Mouse (Mus musculus): ENCODE data around the gene Mapk10. TPM values are rescaled to one million over a fixed set of nuclear protein-coding genes. Genes with fewer than 3 reads are reported as not detected.
A peak's percentile ranks its signal among the peaks of the same experiment; 100 is the strongest.

Gene Mapk10
- polyA plus RNA-seq, 1 experiment from 2014 or later: 82.3 TPM

DNA sequence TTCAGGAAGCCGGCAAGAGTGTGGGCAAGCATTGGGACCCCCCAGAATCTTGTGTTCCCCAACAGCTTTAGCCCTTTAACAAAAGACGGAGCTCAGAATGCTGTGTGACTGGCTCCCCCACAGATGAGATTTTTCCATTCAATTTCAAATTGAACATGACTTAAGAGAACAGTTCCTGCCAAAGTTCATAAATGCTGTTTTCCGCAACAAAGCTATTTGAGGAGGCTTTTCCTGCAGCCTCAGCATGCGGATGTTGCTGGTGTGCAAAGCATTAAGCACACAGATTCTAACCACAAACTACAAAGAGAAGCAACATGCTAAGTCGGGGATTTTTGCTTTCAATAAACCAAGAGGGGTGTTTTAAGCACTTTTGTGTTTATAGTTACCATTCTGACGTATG is 281.0 kb downstream of the Mapk10 start:
- WGBS: 67% methylated on average over 6 of the region's 6 CpGs
- no peak for ATAC-seq (ENCODE audit: low read depth)

DNA sequence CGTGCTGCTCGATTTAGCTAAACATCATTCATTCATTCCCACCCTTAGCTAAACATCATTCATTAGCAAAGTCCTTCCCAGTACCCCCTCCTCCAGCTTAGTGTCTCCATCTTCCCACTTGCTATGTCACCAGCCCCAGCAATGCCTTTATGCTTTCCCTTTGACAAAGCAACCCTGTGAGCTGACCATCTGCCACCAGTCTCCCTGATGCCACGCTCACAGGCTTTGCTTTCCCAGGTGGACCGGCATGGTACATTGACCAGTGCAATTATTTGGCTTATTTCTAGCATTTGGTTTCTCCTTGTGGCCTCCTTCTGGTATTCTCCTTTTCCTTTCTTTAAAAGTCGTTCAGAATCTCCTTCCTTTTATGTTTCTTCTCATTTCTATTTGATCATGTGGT is 284.3 kb downstream of the Mapk10 start:
- no peaks in the 10 kb centered on the region for H3K9me3 ChIP-seq
- ATAC-seq (ENCODE audit: low read depth): no peak
- no peaks in the 10 kb centered on the region for H3K27me3 ChIP-seq
- peaks cover 26% of the 10 kb centered on the region for H3K36me3 ChIP-seq
- no peak overlapping the region for H3K9ac ChIP-seq
- no peak overlapping the region for H3K27ac ChIP-seq (replicated peaks)
- H3K4me3 ChIP-seq: no peak overlapping the region
- no peak overlapping the region for H3K4me2 ChIP-seq
- no peaks in the 10 kb centered on the region for H3K4me1 ChIP-seq (replicated peaks)
- 72% methylated on average over 5 of the region's 5 CpGs for WGBS

More for the DNA sequence above, 281.0 kb downstream of the Mapk10 start:
- Histone ChIP-seq H3K4me2 (no peak overlapping the region), H3K27me3 (no peaks in the 10 kb centered on the region), H3K4me3 (no peak overlapping the region), H3K9me3 (no peaks in the 10 kb centered on the region), H3K27ac (replicated peaks) (no peak overlapping the region), H3K9ac (no peak overlapping the region), H3K4me1 (replicated peaks) (no peaks in the 10 kb centered on the region), H3K36me3 (peaks cover 7% of the 10 kb centered on the region)

DNA sequence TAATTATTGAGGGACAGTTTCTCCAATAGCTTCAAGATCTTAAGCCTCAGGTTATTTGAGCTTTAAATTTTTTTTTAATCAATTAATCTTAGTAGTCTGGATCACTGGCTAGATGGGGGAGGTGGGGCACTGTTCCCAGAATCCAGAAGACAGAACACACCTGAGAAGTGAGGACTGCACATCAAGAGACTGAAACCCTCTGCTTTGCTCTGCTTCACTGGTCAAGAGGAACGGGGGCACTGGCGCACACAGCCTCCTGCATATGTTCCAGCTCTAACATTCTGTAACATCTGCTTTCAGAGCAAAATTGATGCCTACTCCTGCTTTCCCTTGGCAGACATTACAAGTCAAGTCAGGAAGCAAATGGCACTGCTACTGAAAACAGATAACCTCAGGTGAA is 290.9 kb downstream of the Mapk10 start:
- peaks cover 35% of the 10 kb centered on the region for H3K36me3 ChIP-seq
- H3K27me3 ChIP-seq: no peaks in the 10 kb centered on the region
- H3K27ac ChIP-seq (replicated peaks): no peak overlapping the region
- 55% methylated on average over 2 of the region's 2 CpGs for WGBS
- no peak overlapping the region for H3K4me3 ChIP-seq
- H3K9me3 ChIP-seq: no peaks in the 10 kb centered on the region
- ATAC-seq (ENCODE audit: low read depth): no peak
- H3K4me2 ChIP-seq: no peak overlapping the region
- H3K9ac ChIP-seq: no peak overlapping the region
- no peaks in the 10 kb centered on the region for H3K4me1 ChIP-seq (replicated peaks)

DNA sequence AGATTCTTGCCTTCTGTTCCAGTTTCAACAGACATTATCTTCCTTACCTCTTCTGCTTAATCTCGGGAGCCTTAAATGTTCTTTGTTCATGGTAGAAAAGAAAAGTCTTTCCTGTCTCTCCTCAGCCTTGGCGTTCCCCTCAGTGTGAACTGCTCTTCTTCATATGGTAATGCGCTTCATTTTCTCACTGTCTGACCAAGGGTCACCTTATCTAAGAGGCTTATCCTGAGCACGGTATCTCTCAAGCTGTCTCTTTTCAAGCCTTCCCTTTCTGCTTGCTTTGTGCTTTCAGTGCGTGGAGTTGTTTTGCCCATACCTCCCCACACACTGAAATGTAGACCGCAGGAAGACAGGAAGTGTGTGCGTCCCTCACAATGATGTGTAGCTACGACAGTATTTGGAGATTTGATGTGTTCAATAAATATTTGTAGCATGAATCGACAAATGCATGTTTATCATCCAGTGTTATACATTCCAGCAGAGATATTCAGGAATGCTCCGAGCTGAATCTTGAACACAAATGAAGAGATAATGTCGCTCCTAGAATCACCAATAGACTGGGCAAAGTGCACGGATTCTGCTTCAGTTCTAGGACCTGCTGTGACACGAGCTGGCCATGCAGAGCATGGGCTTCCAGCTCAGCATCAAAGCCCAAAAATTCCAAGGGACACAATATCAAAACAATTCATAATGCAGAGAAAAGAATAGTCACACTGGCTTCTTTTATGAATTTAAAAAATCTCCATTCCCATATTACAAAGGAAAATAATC is 305.5 kb downstream of the Mapk10 start:
- Histone ChIP-seq H3K9me3 (no peaks in the 10 kb centered on the region), H3K4me1 (replicated peaks) (no peaks in the 10 kb centered on the region), H3K4me2 (no peak overlapping the region), H3K27me3 (no peaks in the 10 kb centered on the region), H3K9ac (no peak overlapping the region), H3K36me3 (no peaks in the 10 kb centered on the region), H3K27ac (replicated peaks) (no peak overlapping the region), H3K4me3 (no peak overlapping the region)
- WGBS: 65% methylated on average over 13 of the region's 13 CpGs
- no peak for ATAC-seq (ENCODE audit: low read depth)

DNA sequence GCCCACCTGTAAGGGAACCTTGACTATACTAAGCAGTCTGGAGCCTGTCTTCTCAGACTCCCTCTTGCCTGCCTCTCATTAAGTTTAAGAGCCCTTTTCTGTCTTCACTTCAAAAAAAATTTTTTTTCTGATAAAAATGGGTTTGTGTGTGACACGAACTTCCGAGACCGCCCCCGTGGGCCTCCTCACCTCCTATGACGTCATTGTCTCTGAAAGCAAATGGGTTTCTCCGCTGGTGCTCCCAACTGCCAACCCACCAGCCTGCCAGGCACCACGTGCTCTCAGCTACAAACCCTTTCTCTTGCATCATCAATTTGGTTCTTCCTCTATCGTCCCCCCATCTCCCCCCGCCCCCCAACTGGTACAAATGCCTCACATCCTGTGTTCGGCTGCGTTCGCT is 307.1 kb downstream of the Mapk10 start:
- ATAC-seq (ENCODE audit: low read depth): no peak
- no peaks in the 10 kb centered on the region for H3K9me3 ChIP-seq
- 84% methylated on average over 12 of the region's 12 CpGs for WGBS
- H3K9ac ChIP-seq: no peak overlapping the region
- H3K27me3 ChIP-seq: no peaks in the 10 kb centered on the region
- no peaks in the 10 kb centered on the region for H3K36me3 ChIP-seq
- no peak overlapping the region for H3K4me2 ChIP-seq
- H3K27ac ChIP-seq (replicated peaks): no peak overlapping the region
- H3K4me1 ChIP-seq (replicated peaks): no peaks in the 10 kb centered on the region
- no peak overlapping the region for H3K4me3 ChIP-seq

DNA sequence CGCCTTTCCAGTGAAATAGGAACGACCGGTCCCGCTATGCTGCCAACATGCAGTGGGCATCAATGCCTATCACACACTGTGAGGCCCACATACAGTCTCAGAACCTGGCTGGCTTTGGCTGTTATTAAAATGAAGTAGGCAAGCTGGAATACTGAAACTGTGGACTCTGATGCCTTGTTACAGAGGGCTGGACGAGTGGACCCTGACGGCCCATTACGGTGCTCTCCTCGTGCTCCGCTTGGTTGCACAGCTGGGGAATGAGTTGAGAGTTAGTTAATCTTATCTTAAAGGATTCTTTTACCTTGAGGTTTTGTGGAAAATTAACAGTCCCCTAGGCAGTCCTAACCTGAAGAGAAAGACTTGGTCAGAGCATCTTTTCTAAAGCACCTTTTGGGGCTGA is 307.6 kb downstream of the Mapk10 start:
- no peaks in the 10 kb centered on the region for H3K36me3 ChIP-seq
- no peak overlapping the region for H3K27ac ChIP-seq (replicated peaks)
- H3K9me3 ChIP-seq: no peaks in the 10 kb centered on the region
- no peak overlapping the region for H3K4me3 ChIP-seq
- H3K4me1 ChIP-seq (replicated peaks): no peaks in the 10 kb centered on the region
- ATAC-seq (ENCODE audit: low read depth): no peak
- H3K9ac ChIP-seq: no peak overlapping the region
- no peak overlapping the region for H3K4me2 ChIP-seq
- H3K27me3 ChIP-seq: no peaks in the 10 kb centered on the region
- 89% methylated on average over 9 of the region's 9 CpGs for WGBS

DNA sequence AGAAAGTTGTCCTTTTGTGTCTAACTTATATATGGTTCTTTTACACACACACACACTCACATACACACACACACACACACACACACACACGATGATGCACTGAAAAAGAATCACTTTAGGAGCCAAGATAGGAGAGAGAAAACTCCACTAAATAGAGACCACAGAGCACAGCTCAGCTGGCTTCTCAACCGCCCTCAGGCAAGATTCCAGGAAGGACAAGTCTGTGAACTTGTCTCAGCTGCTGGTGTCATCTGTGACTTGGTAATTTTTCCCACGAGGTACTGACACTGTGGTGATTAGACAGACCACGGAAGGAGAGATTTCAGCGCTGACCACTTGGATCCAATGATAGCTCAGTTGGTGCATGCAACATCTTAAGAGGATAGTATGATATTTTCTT is 310.0 kb downstream of the Mapk10 start:
- Histone ChIP-seq H3K36me3 (no peaks in the 10 kb centered on the region), H3K27ac (replicated peaks) (no peak overlapping the region), H3K9ac (no peak overlapping the region), H3K4me2 (no peak overlapping the region), H3K9me3 (no peaks in the 10 kb centered on the region), H3K4me1 (replicated peaks) (no peaks in the 10 kb centered on the region), H3K27me3 (no peaks in the 10 kb centered on the region), H3K4me3 (no peak overlapping the region)
- 75% methylated on average over 5 of the region's 5 CpGs for WGBS
- no peak for ATAC-seq (ENCODE audit: low read depth)

DNA sequence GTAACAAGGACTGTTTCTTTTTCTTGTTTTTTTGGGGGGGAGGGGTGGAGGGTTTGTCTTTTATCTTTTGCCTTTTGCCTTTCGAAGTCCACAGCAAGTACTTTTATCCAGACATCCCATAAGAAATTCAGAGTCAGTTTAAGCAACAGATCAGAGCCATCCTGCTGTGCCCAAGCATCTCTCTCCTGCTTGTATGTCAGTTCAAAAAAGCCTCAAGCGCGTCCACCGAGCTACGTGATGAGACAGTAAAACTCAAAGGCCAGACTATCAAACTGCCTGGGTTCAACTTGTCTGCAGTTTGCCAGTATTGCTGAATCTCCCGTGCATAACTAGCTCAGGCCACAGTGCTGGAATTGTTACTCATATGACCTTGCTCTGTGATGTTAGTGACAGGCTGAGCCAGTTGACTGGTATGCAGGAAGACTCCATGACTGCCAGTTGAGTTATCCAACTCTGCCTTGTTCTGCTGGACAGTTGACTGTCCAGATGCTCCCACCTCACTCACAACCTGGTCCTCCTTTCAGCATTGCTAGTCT is 311.4 kb downstream of the Mapk10 start:
- no peak overlapping the region for H3K4me2 ChIP-seq
- H3K36me3 ChIP-seq: no peaks in the 10 kb centered on the region
- no peak for ATAC-seq (ENCODE audit: low read depth)
- no peaks in the 10 kb centered on the region for H3K27me3 ChIP-seq
- no peaks in the 10 kb centered on the region for H3K9me3 ChIP-seq
- H3K27ac ChIP-seq (replicated peaks): no peak overlapping the region
- no peak overlapping the region for H3K4me3 ChIP-seq
- H3K4me1 ChIP-seq (replicated peaks): no peaks in the 10 kb centered on the region
- 72% methylated on average over 6 of the region's 6 CpGs for WGBS
- no peak overlapping the region for H3K9ac ChIP-seq

DNA sequence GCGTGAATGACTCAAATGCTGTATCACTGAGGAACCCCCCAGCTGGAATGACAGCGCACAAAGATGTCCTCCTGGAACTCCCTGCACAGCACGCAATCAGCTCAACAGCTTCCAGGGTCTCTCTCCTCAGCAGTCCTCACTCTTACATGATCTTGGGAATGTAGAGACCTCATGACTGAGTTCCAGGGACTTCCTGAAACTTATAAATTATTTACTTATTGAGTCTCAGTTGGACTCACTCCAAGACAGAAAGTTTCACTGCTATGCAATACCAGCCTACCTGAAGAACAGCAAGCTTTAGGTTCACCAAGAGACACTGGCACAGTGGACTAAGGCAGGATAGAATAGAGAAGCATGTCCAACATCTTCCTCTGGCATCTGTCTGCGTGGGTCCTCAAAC is 312.8 kb downstream of the Mapk10 start:
- Histone ChIP-seq H3K27ac (replicated peaks) (no peak overlapping the region), H3K27me3 (no peaks in the 10 kb centered on the region), H3K4me2 (no peak overlapping the region), H3K4me3 (no peak overlapping the region), H3K9me3 (no peaks in the 10 kb centered on the region), H3K36me3 (no peaks in the 10 kb centered on the region), H3K9ac (no peak overlapping the region), H3K4me1 (replicated peaks) (no peaks in the 10 kb centered on the region)
- 96% methylated on average over 4 of the region's 4 CpGs for whole genome bisulfite sequencing
- ATAC-seq (ENCODE audit: low read depth): no peak

DNA sequence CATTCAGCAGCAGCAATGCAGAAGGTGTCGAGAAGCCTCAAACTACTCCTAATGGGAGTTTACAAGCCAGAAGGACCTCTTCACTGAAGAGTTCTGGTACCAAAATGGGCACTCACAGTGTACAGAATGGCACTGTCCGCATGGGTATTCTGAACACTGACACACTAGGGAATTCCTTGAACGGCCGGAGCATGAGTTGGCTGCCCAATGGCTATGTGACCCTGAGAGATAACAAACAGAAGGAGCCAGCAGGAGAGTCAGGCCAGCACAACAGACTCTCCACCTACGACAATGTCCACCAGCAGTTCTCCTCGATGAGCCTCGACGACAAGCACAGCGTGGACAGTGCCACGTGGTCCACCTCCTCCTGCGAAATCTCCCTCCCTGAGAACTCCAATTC is 318.9 kb downstream of the Mapk10 start:
- 95% methylated on average over 11 of the region's 11 CpGs for WGBS
- H3K4me2 ChIP-seq: no peak overlapping the region
- no peak for ATAC-seq (ENCODE audit: low read depth)
- H3K4me3 ChIP-seq: no peak overlapping the region
- H3K27ac ChIP-seq (replicated peaks): no peak overlapping the region
- no peaks in the 10 kb centered on the region for H3K9me3 ChIP-seq
- no peak overlapping the region for H3K9ac ChIP-seq
- no peaks in the 10 kb centered on the region for H3K27me3 ChIP-seq
- peaks cover 18% of the 10 kb centered on the region for H3K4me1 ChIP-seq (replicated peaks)
- H3K36me3 ChIP-seq: 0 out of 2 replicates have a peak, but pooled peaks cover 6% of the 10 kb centered on the region

DNA sequence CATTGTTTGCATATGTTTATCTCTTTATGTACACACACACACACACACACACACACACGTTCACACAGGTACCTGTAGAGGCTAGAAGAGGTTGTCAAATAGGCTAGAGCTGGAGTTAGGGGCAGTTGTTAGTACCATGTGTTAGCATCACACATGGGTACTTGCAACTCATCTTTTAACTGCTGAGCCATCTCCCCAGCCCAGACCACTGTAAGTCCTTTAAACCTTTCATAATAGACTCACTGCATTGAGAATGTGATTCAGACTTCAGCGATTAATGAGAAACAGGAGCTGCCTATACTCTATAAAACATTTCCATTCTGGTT is 322.0 kb downstream of the Mapk10 start:
- H3K4me2 ChIP-seq: no peak overlapping the region
- H3K4me1 ChIP-seq (replicated peaks): peaks cover 18% of the 10 kb centered on the region
- no peaks in the 10 kb centered on the region for H3K27me3 ChIP-seq
- H3K27ac ChIP-seq (replicated peaks): peak overlapping the region; percentile 80; the same call in 1 of the 2 replicates
- no peak overlapping the region for H3K4me3 ChIP-seq
- no peak overlapping the region for H3K9ac ChIP-seq
- 80% methylated on average over 2 of the region's 2 CpGs for WGBS
- no peaks in the 10 kb centered on the region for H3K9me3 ChIP-seq
- peak; percentile 53 for ATAC-seq (ENCODE audit: low read depth)
- H3K36me3 ChIP-seq: 0 out of 2 replicates have a peak, but pooled peaks cover 6% of the 10 kb centered on the region

DNA sequence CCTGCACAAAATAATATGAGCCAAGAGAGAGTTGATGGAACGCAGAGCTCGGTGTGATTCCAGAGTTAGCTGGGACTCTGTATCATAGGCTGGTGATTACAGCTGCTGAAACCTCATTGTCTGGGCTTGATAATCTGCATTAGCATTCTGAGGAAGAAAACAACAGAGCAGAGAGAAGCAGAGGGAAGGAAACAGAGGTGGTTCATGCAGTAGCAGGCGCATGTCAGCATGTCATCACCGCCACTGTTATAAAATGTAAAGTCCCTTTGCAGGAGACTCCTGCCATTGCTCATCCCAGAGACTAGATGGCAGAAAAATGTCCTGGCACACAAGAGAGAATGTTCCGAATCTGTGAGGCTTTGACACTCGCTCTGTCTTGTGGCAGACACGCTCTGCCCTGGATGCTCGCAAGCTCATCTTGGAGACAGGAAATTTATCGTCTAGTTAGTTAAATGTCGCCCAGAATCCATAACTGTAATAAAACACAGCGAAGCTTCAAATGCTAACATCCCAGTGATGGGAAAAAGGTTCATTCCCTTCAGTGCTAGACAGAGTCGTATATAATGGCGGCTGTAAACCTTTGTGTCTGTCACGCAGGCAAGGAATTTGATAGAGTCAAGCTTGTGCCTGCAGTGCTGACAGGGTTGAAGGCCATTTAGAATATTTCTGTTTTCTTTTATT is 322.5 kb downstream of the Mapk10 start:
- peak; percentile 84 for ATAC-seq (ENCODE audit: low read depth)
- H3K4me1 ChIP-seq (replicated peaks): peaks cover 18% of the 10 kb centered on the region
- H3K9me3 ChIP-seq: no peaks in the 10 kb centered on the region
- H3K9ac ChIP-seq: no peak overlapping the region
- H3K36me3 ChIP-seq: 0 out of 2 replicates have a peak, but pooled peaks cover 6% of the 10 kb centered on the region
- H3K4me2 ChIP-seq: peak overlapping the region; percentile 19; the same call in 1 of the 2 replicates
- no peaks in the 10 kb centered on the region for H3K27me3 ChIP-seq
- peak overlapping the region; percentile 80 for H3K27ac ChIP-seq (replicated peaks)
- no peak overlapping the region for H3K4me3 ChIP-seq
- 57% methylated on average over 14 of the region's 14 CpGs for WGBS

Measured in neural tube, embryonic 13.5 days (tissue).